Mouse (Mus musculus) cerebellum, adult 2 months (tissue): Measurements from ENCODE around the gene Tmod1. TPM values are rescaled to one million over a fixed set of nuclear protein-coding genes. Genes with fewer than 3 reads are reported as not detected.

Source experiments
- DNase-seq, 2 experiments: peaks; one replicate each; pipeline ENCODE4 v3.0.0; 2021
- H3K27ac ChIP-seq: fragments of 200-500 bp; 2 replicates; pipeline ENCODE4 v1.5.1; 2012; ENCODE audit warnings: low read length, control low read depth, inconsistent platforms; ENCODE audit not compliant: insufficient read depth
- H3K27me3 ChIP-seq: fragments of 200-500 bp; 2 replicates; pipeline ENCODE4 v1.6.1; 2012; ENCODE audit warnings: inconsistent platforms, mild to moderate bottlenecking, low read length, moderate library complexity; ENCODE audit not compliant: control insufficient read depth, insufficient read depth
- H3K4me1 ChIP-seq: fragments of 200-500 bp; 2 replicates; pipeline ENCODE4 v1.6.1; 2011; ENCODE audit warnings: low read length; ENCODE audit not compliant: control insufficient read depth, insufficient read depth
- H3K4me3 ChIP-seq: fragments of 200-500 bp; replicated peaks from 2 replicates; pipeline ENCODE3; 2011; ENCODE audit warnings: mild to moderate bottlenecking, low read depth, low read length, control low read depth; ENCODE audit not compliant: insufficient read depth
- CTCF ChIP-seq: fragments of 200-500 bp; IDR thresholded peaks from 2 replicates; pipeline ENCODE4 v1.5.1; 2011; ENCODE audit warnings: low read depth, mild to moderate bottlenecking, control low read depth, low read length, moderate library complexity, borderline replicate concordance; ENCODE audit not compliant: insufficient read depth
- POLR2A ChIP-seq: fragments of 200-500 bp; IDR thresholded peaks from 2 replicates; pipeline ENCODE4 v1.6.1; 2011; ENCODE audit warnings: low read length, control low read depth, borderline replicate concordance; ENCODE audit not compliant: insufficient read depth
- WGBS: fragments of 180-500 bp; shearing (Covaris S2); methylation state at CpG from one replicate; pipeline ENCODE4 v1.1.7; 2018; 5-methylcytosine and 5-hydroxymethylcytosine counted together
- polyA plus RNA-seq: library from polyadenylated mRNA; depleted of rRNA; stranded (reverse); fragments of >200 nt; gene quantifications from 2 replicates; pipeline ENCODE4 v1.2.3, GENCODE M21; 2012

Tmod1 gene
- polyA plus RNA-seq, 1 experiment: 55.7 TPM

- H3K27me3 ChIP-seq: no peaks in the 10 kb centered on the region
- TF ChIP-seq POLR2A: no peak
- no peak for TF ChIP-seq CTCF
- no peak overlapping the region for H3K4me3 ChIP-seq
- no peak for DNase-seq
- H3K27ac ChIP-seq: no peak overlapping the region
- 39% methylated on average over 1 of the region's 1 CpGs for WGBS
- peaks cover 28% of the 10 kb centered on the region for H3K4me1 ChIP-seq
Observed at GRCm38 (mm10) chr4:46115308-46115707, 76.6 kb downstream of the Tmod1 start.

GRCm38 (mm10) chr4:46116544-46117175 is 77.9 kb downstream of the Tmod1 start:
- Histone ChIP-seq H3K4me3 (no peak overlapping the region), H3K27ac (peak overlapping the region; percentile 48), H3K4me1 (peaks cover 24% of the 10 kb centered on the region), H3K27me3 (no peaks in the 10 kb centered on the region)
- TF ChIP-seq POLR2A (no peak), CTCF (no peak)
- DNase-seq: peak; percentile 84 to 91
- WGBS: 23% methylated on average over 10 of the region's 10 CpGs

GRCm38 (mm10) chr4:46117536-46117935 is 78.8 kb downstream of the Tmod1 start:
- Histone ChIP-seq H3K27ac (no peak overlapping the region), H3K4me1 (peaks cover 19% of the 10 kb centered on the region), H3K4me3 (no peak overlapping the region), H3K27me3 (no peaks in the 10 kb centered on the region)
- no peak for DNase-seq
- TF ChIP-seq POLR2A: no peak
- WGBS: 96% methylated on average over 4 of the region's 4 CpGs

DNA sequence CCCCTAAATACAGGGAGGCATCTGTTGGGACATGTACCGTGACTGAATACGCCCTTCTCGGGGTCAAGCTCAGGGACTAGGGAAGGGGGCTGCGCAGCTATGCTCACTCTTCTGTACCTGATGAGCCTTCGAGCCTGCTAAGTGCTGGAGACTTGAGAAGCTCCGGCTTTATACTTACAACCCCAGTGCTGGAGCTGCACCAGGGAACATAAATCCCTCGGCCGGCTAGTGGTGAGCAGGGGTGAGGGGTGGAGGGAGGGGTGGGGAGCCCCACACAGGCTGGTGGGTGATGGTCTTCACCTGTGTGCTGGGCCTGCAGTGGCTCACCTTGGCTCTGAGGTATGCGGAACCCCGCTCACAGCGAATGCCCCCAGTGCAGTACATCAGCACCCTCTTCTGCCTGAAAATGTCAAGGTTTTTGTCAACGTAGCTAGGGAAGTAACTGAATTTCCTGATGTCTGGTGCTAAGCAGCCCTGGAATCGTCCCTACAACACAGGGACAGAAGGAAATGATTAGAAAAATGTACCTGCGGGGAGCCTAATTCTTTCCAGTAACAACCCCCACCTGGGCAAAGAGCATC is 80.9 kb downstream of the Tmod1 start:
- Histone ChIP-seq H3K4me3 (no peak overlapping the region), H3K4me1 (peaks cover 19% of the 10 kb centered on the region), H3K27ac (no peak overlapping the region), H3K27me3 (no peaks in the 10 kb centered on the region)
- WGBS: 80% methylated on average over 14 of the region's 14 CpGs
- DNase-seq: no peak
- TF ChIP-seq CTCF (peak; percentile 56; the same call in 1 of the 2 replicates), POLR2A (no peak)

DNA sequence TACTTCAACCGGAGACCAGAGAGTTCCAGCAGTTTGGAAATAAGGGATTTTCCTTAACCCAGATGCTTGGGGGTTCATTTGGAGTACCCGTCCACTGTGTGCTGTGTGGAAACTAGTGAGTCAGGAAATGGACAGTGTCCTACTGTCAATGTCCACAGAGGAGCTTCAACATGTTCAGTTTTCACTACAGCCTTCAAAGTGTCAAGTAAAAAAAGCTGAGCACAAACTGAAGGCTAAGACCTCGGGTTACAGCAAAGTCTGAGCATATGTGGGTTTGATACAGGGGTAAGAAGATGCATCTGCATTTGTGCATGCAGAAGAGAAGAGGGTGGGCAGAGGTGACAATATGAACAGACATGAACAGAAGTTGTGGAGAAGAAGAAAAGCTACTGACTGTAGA is 82.0 kb downstream of the Tmod1 start:
- Histone ChIP-seq H3K27me3 (no peaks in the 10 kb centered on the region), H3K4me3 (no peak overlapping the region), H3K4me1 (peaks cover 16% of the 10 kb centered on the region), H3K27ac (no peak overlapping the region)
- DNase-seq: no peak
- TF ChIP-seq CTCF: no peak
- TF ChIP-seq POLR2A: no peak
- 85% methylated on average over 3 of the region's 3 CpGs for WGBS

- Histone ChIP-seq H3K4me1 (no peaks in the 10 kb centered on the region), H3K27ac (no peak overlapping the region), H3K27me3 (no peaks in the 10 kb centered on the region), H3K4me3 (no peak overlapping the region)
- TF ChIP-seq POLR2A (no peak), CTCF (no peak)
- DNase-seq: no peak
- WGBS: 90% methylated on average over 6 of the region's 6 CpGs
Observed at GRCm38 (mm10) chr4:46123358-46123757, 84.6 kb downstream of the Tmod1 start.

GRCm38 (mm10) chr4:46126541-46126940 is 87.8 kb downstream of the Tmod1 start:
- Histone ChIP-seq H3K4me3 (no peak overlapping the region), H3K4me1 (no peaks in the 10 kb centered on the region), H3K27ac (no peak overlapping the region), H3K27me3 (no peaks in the 10 kb centered on the region)
- peak; percentile 100 for TF ChIP-seq CTCF
- TF ChIP-seq POLR2A: no peak
- DNase-seq: peak; percentile 77 to 86
- 41% methylated on average over 2 of the region's 2 CpGs for WGBS

- Histone ChIP-seq H3K4me3 (no peak overlapping the region), H3K4me1 (no peaks in the 10 kb centered on the region), H3K27ac (no peak overlapping the region), H3K27me3 (no peaks in the 10 kb centered on the region)
- TF ChIP-seq POLR2A (no peak), CTCF (no peak)
- WGBS: 73% methylated on average over 8 of the region's 8 CpGs
- DNase-seq: no peak
Observed at GRCm38 (mm10) chr4:46129311-46130004, 90.7 kb downstream of the Tmod1 start.
